Mouse (Mus musculus) retina, postnatal 7 days (tissue): Measurements from ENCODE around the gene Olfr1157.

ENCODE experiments used
- DNase-seq: peaks from one replicate; pipeline ENCODE4 v3.0.0-alpha.2; 2012; ENCODE audit warnings: low read depth, low spot score

Olfr1157 gene

GRCm38 (mm10) chr2:87968199-87968598, at the start of gene Olfr1157:
TSS of gene Olfr1157 (minus strand) at chr2:87968299.
- DNase-seq, result no peak

GRCm38 (mm10) chr2:88007515-88008318, 39.6 kb upstream of the Olfr1157 start, which contains the start of gene Olfr1160:
TSS of gene Olfr1160 (minus strand) at chr2:88008268.
- DNase-seq, result no peak

- DNase-seq, result no peak
These were observed 21.7 kb upstream of the Olfr1157 start, which contains the start of gene Olfr1158 for GRCm38 (mm10) chr2:87989813-87990212. TSS of gene Olfr1158 (plus strand) at chr2:87990113.

GRCm38 (mm10) chr2:87974563-87974962, 6.5 kb upstream of the Olfr1157 start, which contains the start of gene Olfr74:
TSS of gene Olfr74 (minus strand) at chr2:87974663.
- no peak for DNase-seq

- DNase-seq, result no peak
These were observed 15.1 kb downstream of the Olfr1157 start, which contains the start of gene Olfr1156 for GRCm38 (mm10) chr2:87953000-87953399. TSS of gene Olfr1156 (minus strand) at chr2:87953100.

- DNase-seq, result no peak
These were observed 23.1 kb downstream of the Olfr1157 start, which contains the start of gene Olfr1155 for GRCm38 (mm10) chr2:87945037-87945436. TSS of gene Olfr1155 (minus strand) at chr2:87945137.
